Mouse (Mus musculus): ENCODE data around the gene St6galnac5. TPM values are rescaled to one million over a fixed set of nuclear protein-coding genes. Genes with fewer than 3 reads are reported as not detected.

Gene St6galnac5
- polyA plus RNA-seq, 1 experiment from 2014 or later = 1.3 TPM

GRCm38 (mm10) chr3:152971373-152971772 lies 10.7 kb downstream of the St6galnac5 start:
- 0 out of 2 replicates have a peak, but pooled peaks cover 10% of the 10 kb centered on the region for H3K27me3 ChIP-seq (ENCODE audit: insufficient read depth, poor library complexity, severe bottlenecking)
- no peak overlapping the region for H3K27ac ChIP-seq
- H3K9me3 ChIP-seq = no peaks in the 10 kb centered on the region
- H3K4me3 ChIP-seq = no peak overlapping the region
- H3K36me3 ChIP-seq = no peaks in the 10 kb centered on the region
- WGBS = 79% methylated on average over 4 of the region's 4 CpGs
- no peak for DNase-seq (ENCODE audit: low spot score)
- no peaks in the 10 kb centered on the region for H3K4me1 ChIP-seq

DNA sequence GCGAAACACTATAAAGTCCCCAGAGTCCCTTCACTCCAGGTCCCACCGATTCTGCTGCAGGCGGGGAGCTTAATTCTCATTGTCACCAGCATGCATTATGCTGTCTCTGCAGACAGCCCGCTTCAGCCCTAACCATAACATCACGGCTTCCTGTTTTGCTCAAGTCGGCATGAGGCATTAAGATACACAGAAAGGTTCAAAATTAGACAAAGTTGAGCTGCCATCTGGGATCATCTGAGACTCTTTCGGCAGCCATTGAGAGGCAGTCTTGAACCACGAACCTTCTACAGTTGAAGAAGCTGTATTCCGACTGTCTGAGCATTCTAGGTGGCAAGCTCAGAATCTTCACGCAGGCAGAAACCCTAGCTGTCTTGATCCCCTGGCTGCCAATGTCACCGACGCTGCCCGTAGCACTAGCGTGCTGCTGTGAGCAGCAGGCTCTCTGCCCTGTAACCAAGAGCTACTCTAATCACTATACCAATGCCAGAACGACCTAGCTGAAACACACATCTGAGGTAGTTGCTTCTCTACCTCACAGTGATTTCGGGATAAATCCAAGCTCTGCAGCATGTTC lies 12.2 kb downstream of the St6galnac5 start:
- no peaks in the 10 kb centered on the region for H3K36me3 ChIP-seq
- no peaks in the 10 kb centered on the region for H3K4me1 ChIP-seq
- H3K4me3 ChIP-seq = no peak overlapping the region
- WGBS = 72% methylated on average over 16 of the region's 16 CpGs
- 0 out of 2 replicates have a peak, but pooled peaks cover 7% of the 10 kb centered on the region for H3K27me3 ChIP-seq (ENCODE audit: insufficient read depth, poor library complexity, severe bottlenecking)
- DNase-seq (ENCODE audit: low spot score) = no peak
- H3K9me3 ChIP-seq = no peaks in the 10 kb centered on the region
- H3K27ac ChIP-seq = no peak overlapping the region

- no peak for DNase-seq (ENCODE audit: low spot score)
- H3K4me1 ChIP-seq = no peaks in the 10 kb centered on the region
- no peaks in the 10 kb centered on the region for H3K9me3 ChIP-seq
- H3K27ac ChIP-seq = no peak overlapping the region
- H3K36me3 ChIP-seq = no peaks in the 10 kb centered on the region
- no peak overlapping the region for H3K4me3 ChIP-seq
- WGBS = 71% methylated on average over 10 of the region's 10 CpGs
- H3K27me3 ChIP-seq (ENCODE audit: insufficient read depth, poor library complexity, severe bottlenecking) = no peaks in the 10 kb centered on the region
Measured at GRCm38 (mm10) chr3:152961855-152962376, 20.1 kb downstream of the St6galnac5 start.

DNA sequence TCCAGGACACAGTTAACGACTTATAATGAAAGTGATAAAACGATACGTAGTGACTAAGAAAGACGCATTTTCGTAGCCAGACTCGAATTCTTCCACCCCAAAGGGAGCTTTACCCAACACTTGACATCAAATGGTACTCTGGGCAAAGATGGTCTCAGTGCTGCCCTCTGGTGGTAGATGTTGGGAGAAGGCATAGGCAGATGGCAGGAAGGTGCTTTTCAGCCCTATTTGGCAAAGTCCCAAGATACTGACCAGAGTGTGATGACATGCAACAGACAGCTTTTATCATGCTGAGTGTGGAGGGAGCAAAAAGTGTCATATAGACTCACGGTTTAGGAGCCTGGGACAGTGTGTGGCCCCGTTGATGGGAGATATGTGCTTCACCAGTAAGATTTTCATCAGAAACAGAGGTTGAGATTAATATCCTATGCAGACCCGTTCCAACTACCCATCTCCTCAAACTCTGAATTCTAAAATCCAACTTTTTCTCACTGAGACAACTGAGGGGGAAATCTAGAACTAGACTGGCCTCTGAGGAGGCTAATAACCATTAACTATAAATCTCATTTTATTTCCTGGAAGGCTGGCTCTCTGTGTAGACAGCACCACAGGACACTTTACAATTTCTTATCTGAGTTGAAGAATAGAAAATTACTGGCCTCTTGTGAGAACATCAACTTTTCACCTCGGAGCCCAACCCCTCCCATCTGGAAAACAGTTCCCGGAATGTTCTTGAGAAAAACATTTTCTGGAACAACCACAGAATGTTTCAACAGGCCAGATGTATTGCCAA lies 23.5 kb downstream of the St6galnac5 start:
- no peak overlapping the region for H3K27ac ChIP-seq
- H3K27me3 ChIP-seq (ENCODE audit: insufficient read depth, poor library complexity, severe bottlenecking) = no peaks in the 10 kb centered on the region
- DNase-seq (ENCODE audit: low spot score) = peak; percentile 81
- H3K36me3 ChIP-seq = no peaks in the 10 kb centered on the region
- no peaks in the 10 kb centered on the region for H3K9me3 ChIP-seq
- WGBS = 60% methylated on average over 11 of the region's 11 CpGs
- no peak overlapping the region for H3K4me3 ChIP-seq
- H3K4me1 ChIP-seq = no peaks in the 10 kb centered on the region

DNA sequence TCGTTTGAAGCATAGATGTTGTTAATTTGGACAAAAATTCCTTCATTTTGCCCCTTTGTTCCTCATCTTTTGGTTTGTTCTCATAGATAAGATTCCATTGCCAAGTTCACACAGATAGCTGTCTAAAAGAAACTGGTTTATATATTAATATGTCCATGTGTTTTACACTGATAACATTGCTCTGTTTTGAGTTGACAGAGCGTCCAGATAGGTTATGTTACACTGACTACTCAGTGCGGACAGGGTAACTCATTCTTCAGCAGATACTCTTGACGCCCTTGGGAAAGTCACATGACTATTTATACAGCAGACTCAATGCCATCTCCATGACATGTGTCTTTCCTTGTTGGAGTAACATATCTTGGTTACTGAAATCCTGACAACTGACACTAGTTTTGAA lies 25.3 kb downstream of the St6galnac5 start:
- WGBS = 74% methylated on average over 4 of the region's 4 CpGs
- Histone ChIP-seq H3K27ac (no peak overlapping the region), H3K9me3 (no peaks in the 10 kb centered on the region), H3K27me3 (ENCODE audit: insufficient read depth, poor library complexity, severe bottlenecking) (no peaks in the 10 kb centered on the region), H3K36me3 (no peaks in the 10 kb centered on the region), H3K4me3 (no peak overlapping the region), H3K4me1 (no peaks in the 10 kb centered on the region)
- DNase-seq (ENCODE audit: low spot score) = no peak

DNA sequence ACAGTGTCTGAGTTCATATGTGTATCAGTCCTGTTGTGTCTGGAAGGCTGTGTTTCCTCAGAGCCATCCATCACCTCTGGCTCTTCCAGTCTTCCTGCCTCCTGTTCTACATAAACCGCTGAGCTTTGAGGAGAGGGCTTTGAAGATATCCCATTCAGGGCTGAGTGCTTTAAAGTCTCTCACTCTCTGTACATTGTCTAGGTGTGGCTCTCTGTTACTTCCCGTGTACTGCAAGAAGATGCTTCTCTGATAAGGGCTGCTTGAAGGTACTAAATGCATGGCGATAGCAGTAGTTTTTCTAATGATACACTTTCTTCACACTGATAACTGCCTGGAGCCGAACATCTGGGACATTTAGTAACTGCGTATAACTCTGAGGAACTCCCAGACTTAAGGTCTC lies 26.0 kb downstream of the St6galnac5 start:
- Histone ChIP-seq H3K27ac (no peak overlapping the region), H3K4me3 (no peak overlapping the region), H3K9me3 (no peaks in the 10 kb centered on the region), H3K27me3 (ENCODE audit: insufficient read depth, poor library complexity, severe bottlenecking) (no peaks in the 10 kb centered on the region), H3K36me3 (no peaks in the 10 kb centered on the region), H3K4me1 (no peaks in the 10 kb centered on the region)
- no peak for DNase-seq (ENCODE audit: low spot score)
- 61% methylated on average over 5 of the region's 5 CpGs for WGBS

GRCm38 (mm10) chr3:152951634-152952545 lies 30.2 kb downstream of the St6galnac5 start:
- Histone ChIP-seq H3K9me3 (no peaks in the 10 kb centered on the region), H3K4me3 (no peak overlapping the region), H3K27me3 (ENCODE audit: insufficient read depth, poor library complexity, severe bottlenecking) (no peaks in the 10 kb centered on the region), H3K4me1 (no peaks in the 10 kb centered on the region), H3K36me3 (no peaks in the 10 kb centered on the region), H3K27ac (no peak overlapping the region)
- WGBS = 70% methylated on average over 11 of the region's 11 CpGs
- DNase-seq (ENCODE audit: low spot score) = no peak

- DNase-seq (ENCODE audit: low spot score) = no peak
- Histone ChIP-seq H3K9me3 (no peaks in the 10 kb centered on the region), H3K36me3 (no peaks in the 10 kb centered on the region), H3K4me1 (no peaks in the 10 kb centered on the region), H3K27me3 (ENCODE audit: insufficient read depth, poor library complexity, severe bottlenecking) (no peaks in the 10 kb centered on the region), H3K4me3 (no peak overlapping the region), H3K27ac (no peak overlapping the region)
- WGBS = 89% methylated on average over 9 of the region's 9 CpGs
Measured at GRCm38 (mm10) chr3:152950914-152951313, 31.1 kb downstream of the St6galnac5 start.

DNA sequence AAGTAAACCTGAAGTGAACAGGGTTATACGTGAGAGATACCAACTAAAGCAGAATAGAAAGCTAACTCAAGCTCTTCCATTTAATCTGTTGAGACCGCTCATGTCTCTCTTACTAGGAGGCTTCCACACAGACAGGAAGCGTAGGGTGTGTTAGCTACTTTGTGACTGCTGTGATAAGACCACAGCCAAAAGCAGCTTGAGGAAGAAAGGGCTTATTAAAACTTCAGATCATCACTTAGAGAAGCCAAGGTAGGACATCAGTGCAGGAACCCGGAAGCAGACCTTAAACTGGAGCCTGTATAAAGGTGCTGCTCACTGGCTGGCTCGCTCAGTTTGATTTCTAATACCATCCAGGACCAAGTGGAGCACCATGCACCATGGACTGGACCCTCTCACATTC lies 31.7 kb downstream of the St6galnac5 start:
- DNase-seq (ENCODE audit: low spot score) = no peak
- Histone ChIP-seq H3K4me3 (no peak overlapping the region), H3K9me3 (no peaks in the 10 kb centered on the region), H3K27ac (no peak overlapping the region), H3K4me1 (no peaks in the 10 kb centered on the region), H3K27me3 (ENCODE audit: insufficient read depth, poor library complexity, severe bottlenecking) (no peaks in the 10 kb centered on the region), H3K36me3 (no peaks in the 10 kb centered on the region)
- WGBS = 81% methylated on average over 5 of the region's 5 CpGs

- Histone ChIP-seq H3K4me3 (no peak overlapping the region), H3K27ac (no peak overlapping the region), H3K9me3 (no peaks in the 10 kb centered on the region), H3K27me3 (ENCODE audit: insufficient read depth, poor library complexity, severe bottlenecking) (no peaks in the 10 kb centered on the region), H3K4me1 (no peaks in the 10 kb centered on the region), H3K36me3 (no peaks in the 10 kb centered on the region)
- 89% methylated on average over 15 of the region's 15 CpGs for WGBS
- DNase-seq (ENCODE audit: low spot score) = no peak
Measured at GRCm38 (mm10) chr3:152949233-152949777, 32.7 kb downstream of the St6galnac5 start.

DNA sequence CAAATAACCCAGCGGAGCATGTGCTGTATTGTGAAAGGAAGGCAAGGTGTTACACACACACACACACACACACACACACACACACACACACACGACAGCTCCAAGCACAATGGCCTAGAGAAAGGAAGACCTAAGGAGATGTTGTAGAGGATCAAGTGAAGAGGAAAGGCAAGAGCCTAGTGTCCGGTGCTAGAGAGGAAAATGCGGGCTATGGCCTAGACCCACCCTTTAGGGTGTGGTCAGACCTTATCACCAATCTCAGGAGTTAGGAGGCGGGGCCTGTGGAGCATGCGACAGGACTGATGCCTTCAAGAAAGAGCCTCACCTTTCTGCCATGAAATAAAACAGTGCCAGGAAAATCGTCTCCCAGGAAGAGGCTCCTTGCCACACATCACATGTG lies 33.5 kb downstream of the St6galnac5 start:
- Histone ChIP-seq H3K27me3 (ENCODE audit: insufficient read depth, poor library complexity, severe bottlenecking) (no peaks in the 10 kb centered on the region), H3K36me3 (no peaks in the 10 kb centered on the region), H3K27ac (no peak overlapping the region), H3K4me3 (no peak overlapping the region), H3K9me3 (no peaks in the 10 kb centered on the region), H3K4me1 (no peaks in the 10 kb centered on the region)
- 85% methylated on average over 7 of the region's 7 CpGs for WGBS
- DNase-seq (ENCODE audit: low spot score) = no peak

DNA sequence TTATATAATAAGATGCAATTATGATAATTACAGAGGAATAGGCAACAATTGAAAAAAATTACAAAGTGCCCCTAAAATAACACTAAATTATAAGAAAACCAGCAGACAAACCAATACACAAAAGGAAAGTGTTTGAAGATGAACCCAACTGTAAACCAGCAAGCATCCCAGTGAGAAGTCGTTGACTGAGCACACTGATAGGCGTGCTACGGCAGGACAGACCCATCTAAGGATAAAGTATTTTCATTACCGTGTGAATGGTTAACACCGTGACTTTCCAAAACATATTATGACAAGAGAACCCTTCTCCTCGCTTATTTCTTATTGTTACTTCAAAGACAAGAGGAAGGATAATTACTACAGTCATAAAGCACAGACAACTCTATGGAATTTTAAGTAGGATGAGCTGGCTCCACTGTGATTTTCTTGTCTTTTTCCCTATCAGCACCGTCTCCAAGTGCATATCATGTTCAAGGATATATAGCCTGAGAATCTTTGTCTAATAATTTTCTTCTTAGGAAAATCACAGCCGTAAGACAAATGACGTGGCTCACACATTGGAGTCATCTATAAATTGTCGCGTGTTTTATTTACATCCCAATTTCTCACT lies 34.9 kb downstream of the St6galnac5 start:
- WGBS = 86% methylated on average over 11 of the region's 11 CpGs
- no peak for DNase-seq (ENCODE audit: low spot score)
- no peaks in the 10 kb centered on the region for H3K4me1 ChIP-seq
- no peaks in the 10 kb centered on the region for H3K36me3 ChIP-seq
- H3K9me3 ChIP-seq = no peaks in the 10 kb centered on the region
- no peak overlapping the region for H3K27ac ChIP-seq
- H3K4me3 ChIP-seq = no peak overlapping the region
- H3K27me3 ChIP-seq (ENCODE audit: insufficient read depth, poor library complexity, severe bottlenecking) = no peaks in the 10 kb centered on the region

Measured in heart, embryonic 10.5 days (tissue).